Mouse (Mus musculus) ES-Bruce4 (cell line): ENCODE results near the gene Ubap1l. TPM values are rescaled to one million over a fixed set of nuclear protein-coding genes. Genes with fewer than 3 reads are reported as not detected.

Experiments
- H3K27ac ChIP-seq: 2 replicates; pipeline ENCODE4 v1.5.1; 2012; ENCODE audit warnings: low read length, inconsistent platforms; ENCODE audit not compliant: insufficient read depth
- H3K27me3 ChIP-seq: 2 replicates; pipeline ENCODE4 v1.6.1; 2012; ENCODE audit warnings: mild to moderate bottlenecking, low read length, inconsistent platforms; ENCODE audit not compliant: control insufficient read depth, poor library complexity, insufficient read depth, severe bottlenecking
- H3K36me3 ChIP-seq: 2 replicates; pipeline ENCODE4 v1.6.1; 2012; ENCODE audit warnings: inconsistent platforms, mild to moderate bottlenecking, low read length, moderate library complexity; ENCODE audit not compliant: control insufficient read depth, poor library complexity, insufficient read depth, severe bottlenecking
- H3K4me1 ChIP-seq: one replicate; pipeline ENCODE4 v1.8.1; 2011; ENCODE audit warnings: low read length; ENCODE audit not compliant: control insufficient read depth, insufficient read depth
- H3K4me3 ChIP-seq: 2 replicates; pipeline ENCODE4 v1.5.1; 2011; ENCODE audit warnings: low read depth, mild to moderate bottlenecking, low read length
- H3K9ac ChIP-seq: 2 replicates; pipeline ENCODE4 v1.6.1; 2012; ENCODE audit warnings: low read depth, mild to moderate bottlenecking, inconsistent platforms; ENCODE audit not compliant: poor library complexity, severe bottlenecking
- H3K9me3 ChIP-seq: replicated peaks from 2 replicates; pipeline ENCODE4 v1.6.1; 2012; ENCODE audit warnings: mild to moderate bottlenecking, low read length, inconsistent platforms; ENCODE audit not compliant: control insufficient read depth, poor library complexity, insufficient read depth, severe bottlenecking
- CTCF ChIP-seq: IDR thresholded peaks from one replicate; pipeline ENCODE4 v1.8.1; 2011; ENCODE audit warnings: low read depth, low read length
- EP300 ChIP-seq: IDR thresholded peaks from 2 replicates; pipeline ENCODE4 v1.6.1; 2011; ENCODE audit warnings: low read depth, low read length; ENCODE audit not compliant: insufficient read depth
- POLR2A ChIP-seq: IDR thresholded peaks from one replicate; pipeline ENCODE4 v1.8.1; 2011; ENCODE audit warnings: low read length; ENCODE audit not compliant: insufficient read depth
- polyA plus RNA-seq: library from polyadenylated mRNA; stranded (reverse); fragments of >200 nt; gene quantifications from 2 replicates; pipeline ENCODE4 v1.2.4, GENCODE M21; 2011; ENCODE audit warnings: low read depth; ENCODE audit not compliant: missing spikeins, insufficient read depth, insufficient read length

The Ubap1l gene
- polyA plus RNA-seq, 1 experiment: 1.5 TPM

DNA sequence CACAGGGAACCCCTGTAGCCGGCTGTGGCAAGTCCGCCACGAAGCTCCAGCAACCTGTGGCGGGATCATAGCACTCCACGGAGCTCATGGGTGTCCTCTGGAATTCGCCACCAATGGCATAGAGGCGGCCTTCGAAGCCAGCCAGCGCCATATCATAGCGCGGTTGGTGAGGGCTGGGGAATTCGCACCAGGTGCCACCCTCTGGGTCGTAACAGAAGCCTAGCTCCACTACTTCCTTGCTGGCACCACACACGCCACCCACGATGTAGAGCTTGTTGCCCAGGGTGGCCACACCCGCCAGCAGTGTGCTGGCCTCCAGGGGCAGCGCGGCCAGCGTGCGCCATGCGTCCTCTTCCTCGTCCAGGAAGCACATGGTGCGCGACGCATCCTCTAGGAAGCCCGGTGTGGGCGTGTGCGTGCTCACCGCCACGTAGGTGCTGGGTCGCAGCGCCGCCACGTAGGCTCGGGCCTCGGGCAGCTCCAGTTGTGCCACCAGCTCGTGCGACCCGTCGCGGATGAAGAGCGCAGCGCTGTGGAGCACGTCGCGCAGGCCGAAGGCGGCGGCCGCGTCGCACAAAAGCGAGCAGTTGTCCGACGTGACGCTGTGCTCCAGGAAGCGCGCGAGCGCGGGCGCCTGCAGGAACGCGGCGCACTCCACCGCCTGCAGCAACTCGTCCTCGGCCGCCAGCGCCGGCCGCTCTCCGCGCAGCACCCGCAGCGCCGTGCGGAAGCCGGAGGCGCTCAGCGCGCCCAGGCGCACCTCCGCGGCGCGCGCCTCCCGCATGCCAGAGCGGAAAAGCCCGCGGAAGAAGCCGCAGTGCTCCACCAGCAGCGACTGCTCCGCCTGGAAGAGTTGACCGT lies 30.1 kb downstream of the Ubap1l start:
- no peaks in the 10 kb centered on the region for H3K36me3 ChIP-seq
- H3K4me3 ChIP-seq: peak overlapping the region; percentile 56
- TF ChIP-seq POLR2A (no peak), CTCF (no peak), EP300 (no peak)
- peak overlapping the region; percentile 47 for H3K9ac ChIP-seq
- no peak overlapping the region for H3K27ac ChIP-seq
- peaks cover 4% of the 10 kb centered on the region for H3K27me3 ChIP-seq
- H3K4me1 ChIP-seq: no peaks in the 10 kb centered on the region
- H3K9me3 ChIP-seq: no peaks in the 10 kb centered on the region

DNA sequence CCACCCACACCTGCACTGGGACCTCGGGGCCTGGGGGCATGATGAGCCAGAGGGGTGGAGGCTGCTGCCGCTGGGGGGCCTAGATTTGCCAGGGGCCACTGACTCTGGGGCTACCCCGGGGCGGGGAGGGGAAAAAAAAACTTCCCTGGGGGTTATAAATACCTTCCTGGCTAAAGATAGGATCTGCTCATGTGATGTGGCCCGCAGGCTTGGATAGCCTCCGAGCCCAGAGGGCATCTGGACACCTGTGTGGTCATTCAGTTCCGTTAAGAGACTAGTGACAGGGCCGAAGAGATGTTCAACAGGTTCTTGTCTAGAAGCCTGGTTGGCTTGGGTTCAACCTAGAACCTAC lies 30.7 kb downstream of the Ubap1l start, which contains the start of gene Kbtbd13:
Gene Kbtbd13 (minus strand): TSS at position 40 of the 352 bp plus-strand sequence.
- Histone ChIP-seq H3K27me3 (peaks cover 4% of the 10 kb centered on the region), H3K4me1 (no peaks in the 10 kb centered on the region), H3K9me3 (no peaks in the 10 kb centered on the region), H3K36me3 (no peaks in the 10 kb centered on the region), H3K4me3 (peak within 1 kb of the TSS; percentile 56), H3K27ac (no peak within 1 kb of the TSS), H3K9ac (peak within 1 kb of the TSS; percentile 47)
- no peak for TF ChIP-seq EP300
- TF ChIP-seq CTCF: no peak
- TF ChIP-seq POLR2A: no peak

DNA sequence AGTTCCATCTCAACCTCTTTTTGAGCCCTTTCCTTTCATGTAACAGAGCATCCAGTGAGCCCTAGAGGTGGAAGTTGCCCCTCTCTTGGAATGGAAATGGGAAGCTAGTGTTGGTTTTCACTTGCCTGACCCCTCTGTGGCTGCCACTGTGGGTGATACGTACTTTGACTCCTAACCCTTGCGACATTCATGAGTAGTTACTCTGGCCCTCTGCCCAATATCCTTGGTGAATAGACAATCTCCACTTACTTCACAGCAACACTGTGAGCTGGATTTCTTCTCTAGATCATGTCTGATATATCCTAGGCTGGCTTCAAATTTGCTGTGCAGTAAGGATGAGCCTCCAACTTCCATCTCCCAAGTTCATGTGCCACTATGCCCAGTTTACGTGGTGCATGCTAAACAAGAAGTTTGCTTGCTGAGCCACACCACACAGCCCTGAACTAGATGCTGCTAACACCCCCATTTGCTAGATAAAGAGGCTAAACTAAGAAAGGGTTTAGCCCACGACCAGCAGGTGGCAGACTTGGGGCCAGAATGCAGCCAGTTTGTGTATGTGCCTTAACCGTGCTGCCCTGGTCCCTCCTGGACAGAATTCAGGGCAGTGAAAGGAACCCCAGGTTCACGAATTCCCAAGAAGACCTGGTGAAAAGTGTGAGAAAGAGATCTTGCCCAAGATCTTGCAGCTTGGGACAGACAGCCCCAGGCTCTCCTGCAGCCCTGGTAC lies 32.0 kb downstream of the Ubap1l start:
- Histone ChIP-seq H3K27me3 (peaks cover 4% of the 10 kb centered on the region), H3K4me1 (no peaks in the 10 kb centered on the region), H3K9ac (no peak overlapping the region), H3K9me3 (no peaks in the 10 kb centered on the region), H3K36me3 (no peaks in the 10 kb centered on the region), H3K4me3 (no peak overlapping the region), H3K27ac (no peak overlapping the region)
- peak; percentile 93 for TF ChIP-seq CTCF
- no peak for TF ChIP-seq POLR2A
- TF ChIP-seq EP300: no peak

DNA sequence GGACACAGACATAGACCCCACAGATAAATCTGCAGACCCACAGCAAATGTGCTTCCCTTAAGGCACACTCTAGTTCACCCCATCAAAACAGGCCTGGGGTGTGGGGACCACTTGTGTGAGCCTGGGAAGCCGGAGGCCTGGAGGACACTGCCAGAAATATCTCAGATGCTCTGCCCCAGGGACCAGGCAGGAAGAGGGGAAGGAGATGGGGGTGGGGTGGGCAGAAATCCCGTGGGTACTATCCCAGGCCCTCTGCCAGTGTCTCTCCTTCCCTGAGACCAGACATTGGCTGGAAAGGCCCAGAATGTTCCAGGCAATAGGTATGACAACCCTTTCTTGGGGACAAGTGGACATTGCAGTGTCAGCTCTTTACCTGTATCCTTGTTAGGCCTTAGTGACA lies 32.8 kb downstream of the Ubap1l start:
- Histone ChIP-seq H3K27me3 (peaks cover 4% of the 10 kb centered on the region), H3K9me3 (no peaks in the 10 kb centered on the region), H3K27ac (no peak overlapping the region), H3K4me3 (no peak overlapping the region), H3K9ac (no peak overlapping the region), H3K4me1 (no peaks in the 10 kb centered on the region), H3K36me3 (no peaks in the 10 kb centered on the region)
- TF ChIP-seq EP300 (no peak), CTCF (no peak), POLR2A (no peak)

DNA sequence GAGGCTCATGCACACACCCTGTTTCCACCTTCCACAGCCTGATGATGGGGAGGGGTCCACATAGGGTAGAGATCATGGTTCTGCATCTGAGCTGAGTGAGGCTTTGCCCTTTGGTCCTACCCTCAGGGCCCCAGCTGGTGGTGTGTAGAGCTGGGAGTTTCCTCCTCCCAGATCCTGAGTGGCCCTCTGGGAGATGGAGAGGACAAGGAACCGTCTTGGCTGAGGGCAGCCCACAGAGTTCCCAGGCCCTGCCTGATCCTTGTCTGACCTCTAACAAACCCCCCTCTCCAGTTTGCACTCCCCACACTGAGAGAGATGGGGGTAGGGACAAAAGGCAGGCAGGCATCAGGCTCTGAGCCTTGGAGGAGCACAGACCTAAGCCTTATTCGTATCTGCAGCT lies 33.5 kb downstream of the Ubap1l start:
- Histone ChIP-seq H3K9ac (no peak overlapping the region), H3K27ac (no peak overlapping the region), H3K9me3 (no peaks in the 10 kb centered on the region), H3K4me1 (no peaks in the 10 kb centered on the region), H3K27me3 (peaks cover 4% of the 10 kb centered on the region), H3K4me3 (no peak overlapping the region), H3K36me3 (no peaks in the 10 kb centered on the region)
- TF ChIP-seq EP300 (no peak), CTCF (no peak), POLR2A (no peak)

DNA sequence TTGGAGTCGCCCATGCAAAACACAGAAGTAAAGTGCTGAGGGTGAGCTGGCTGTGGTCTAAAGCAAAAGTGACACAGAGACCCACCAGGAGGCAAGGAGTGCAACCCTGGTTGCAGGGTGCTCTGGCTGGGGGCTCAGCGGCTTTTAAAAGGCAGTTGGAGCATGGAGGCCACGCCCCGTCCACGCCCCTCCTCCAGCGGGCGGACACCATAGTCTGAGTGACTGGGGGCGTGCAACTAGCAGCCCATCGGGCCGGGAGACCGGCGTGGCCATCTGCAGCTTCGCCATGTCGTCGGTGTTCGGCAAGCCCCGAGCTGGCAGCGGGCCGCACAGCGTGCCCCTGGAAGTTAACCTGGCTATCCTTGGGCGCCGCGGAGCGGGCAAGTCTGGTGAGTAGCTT lies 37.4 kb downstream of the Ubap1l start, which contains the start of gene Rasl12:
Gene Rasl12 (plus strand): TSS at position 228 of the 400 bp plus-strand sequence.
- Histone ChIP-seq H3K4me3 (peak within 1 kb of the TSS; percentile 51), H3K36me3 (no peaks in the 10 kb centered on the region), H3K9ac (peak within 1 kb of the TSS; percentile 48; the same call in 1 of the 2 replicates), H3K4me1 (no peaks in the 10 kb centered on the region), H3K27ac (no peak within 1 kb of the TSS), H3K9me3 (no peaks in the 10 kb centered on the region), H3K27me3 (no peaks in the 10 kb centered on the region)
- no peak for TF ChIP-seq POLR2A
